Mouse (Mus musculus) kidney, adult 10 weeks (tissue): ENCODE data around the gene Bend4. TPM values are rescaled to one million over a fixed set of nuclear protein-coding genes. Genes with fewer than 3 reads are reported as not detected.

Source experiments
- polyA plus RNA-seq: library from polyadenylated mRNA; stranded (reverse); fragments of 350-450 nt; fragmentation: Illumina TruSeq; extraction: RNeasy Lipid Tissue Mini Kit (QIAGEN cat#74804); gene quantifications from one replicate; pipeline ENCODE4 v1.2.3, GENCODE M21; 2014; ENCODE audit warnings: low read depth, low replicate concordance

Bend4 gene
- polyA plus RNA-seq, result 0.20 TPM

GRCm38 (mm10) chr5:67427443-67428360, at the start of gene Bend4:
Gene Bend4, minus strand, starts transcription at chr5:67428310.

Other genes with a start within 250 kb of the Bend4 start
- gene Tmem33, start 167.7 kb downstream of the Bend4 start, polyA plus RNA-seq, result 351 TPM
- 366 TPM for gene Slc30a9, start 121.4 kb downstream of the Bend4 start, polyA plus RNA-seq
- gene Shisa3, start 179.6 kb upstream of the Bend4 start, polyA plus RNA-seq, result 20.3 TPM